ENCODE assay signal across 10 mouse cellular contexts in genomic region chr16:92867261-92867935, GRCm38 (mm10). TPM values are rescaled to one million over a fixed set of nuclear protein-coding genes. Genes with fewer than 3 reads are reported as not detected.
DNase-seq lines count a peak whose midpoint lies in the region; ATAC-seq and TF ChIP-seq lines count a peak whose summit lies in the region.
"Had no signal": no experiment of that assay in that cellular context is flagged by ENCODE, and none has a peak within 500 bp of the region (broad histone marks: within the 10 kb centered on the region; RNA-seq: fewer than 3 reads in every experiment).

No protein-coding gene starts in this region.

- ATAC-seq in liver, embryonic 12.5 days, result no peak
- ATAC-seq in heart, postnatal 0 days (ENCODE audit: insufficient read depth, low read depth), result no peak
- peak; percentile 75 for ATAC-seq in megakaryocyte progenitor cell, adult 5-6 weeks (replicated peaks; ENCODE audit: poor library complexity)
- ATAC-seq: Patski had no signal

- in situ Hi-C loops in CH12.LX (cut with MboI; ENCODE audit: low pct_ligation_motif_present, low pct_unique_long_range_greater_than_20kb, low sequenced_read_pairs), result no loop called here

- no peak for TF ChIP-seq EP300 in CH12.LX (IDR thresholded peaks at IDR 0.05; ENCODE audit: low read length)
- TF ChIP-seq EP300 in heart, postnatal 0 days (IDR thresholded peaks at IDR 0.05; ENCODE audit: low read depth), result no peak

- dilution Hi-C loops in CH12.LX (cut with MboI; ENCODE audit: extremely low pct_ligation_motif_present, extremely low pct_unique_long_range_greater_than_20kb, low sequenced_read_pairs), result no loop called here

- no peak for TF ChIP-seq POLR2A in liver, adult 2 months (IDR thresholded peaks at IDR 0.05; ENCODE audit: extremely low read depth, insufficient read depth, low read length)
- TF ChIP-seq POLR2A in CH12.LX (IDR thresholded peaks at IDR 0.05; ENCODE audit: low read depth, low read length), result no peak

- no peak for TF ChIP-seq RAD21 in CH12.LX (IDR thresholded peaks at IDR 0.05; ENCODE audit: low read depth, low read length)

- TF ChIP-seq CTCF in liver, adult 2 months (IDR thresholded peaks at IDR 0.05; ENCODE audit: low read depth, low read length), result no peak
- TF ChIP-seq CTCF in CH12.LX (conservative IDR thresholded peaks at IDR 0.05 in 1 of 2, IDR thresholded peaks at IDR 0.05 in 1 of 2; ENCODE audit: low read depth in 2 of 2, low read length in 2 of 2), result no peak
- TF ChIP-seq CTCF in heart, postnatal 0 days (IDR thresholded peaks at IDR 0.05; ENCODE audit: low read depth), result no peak

- H3K27ac ChIP-seq in liver, adult 2 months (replicated peaks; ENCODE audit: insufficient read depth, low read depth, low read length), result 0 out of 2 replicates have a peak overlapping the region, but pooled peaks have one; percentile 19
- H3K27ac ChIP-seq in liver, embryonic 12.5 days, result no peak overlapping the region; the same call in 1 of the 2 replicates
- no peak overlapping the region for H3K27ac ChIP-seq in CH12.LX (ENCODE audit: insufficient read depth, low read depth)
- H3K27ac ChIP-seq in heart, postnatal 0 days (ENCODE audit: low read depth), result 0 out of 2 replicates have a peak overlapping the region, but pooled peaks have one; percentile 18
- H3K27ac ChIP-seq: liver, embryonic 15.5 days had no signal

- no peaks in the 10 kb centered on the region for H3K9me3 ChIP-seq in liver, embryonic 12.5 days (replicated peaks)
- peaks cover 4% of the 10 kb centered on the region for H3K9me3 ChIP-seq in CH12.LX (replicated peaks; ENCODE audit: low read length)
- H3K9me3 ChIP-seq in heart, postnatal 0 days (replicated peaks; ENCODE audit: control insufficient read depth, low read length), result no peaks in the 10 kb centered on the region
- H3K9me3 ChIP-seq: liver, embryonic 15.5 days had no signal

- DNase-seq in liver, adult 2 months (ENCODE audit: extremely low read depth, low read depth, low spot score), result peak; percentile 50
- peak; percentile 30 for DNase-seq in CH12.LX (ENCODE audit: extremely low read depth)
- DNase-seq in heart, postnatal 0 days (ENCODE audit: low spot score), result no peak
- DNase-seq in cerebellum, adult 9-11 months, result no peak
- DNase-seq in embryo, embryonic 10.5 days (ENCODE audit: low spot score), result no peak
- no peak for DNase-seq in adrenal gland, postnatal 36 days

- H3K9ac ChIP-seq in liver, adult 2 months (ENCODE audit: low read depth, low read length), result no peak overlapping the region
- H3K9ac ChIP-seq in liver, embryonic 12.5 days, result no peak overlapping the region
- no peak overlapping the region for H3K9ac ChIP-seq in CH12.LX (ENCODE audit: insufficient read depth, low read depth)
- no peak overlapping the region for H3K9ac ChIP-seq in heart, postnatal 0 days (replicated peaks; ENCODE audit: low read depth, low read length)
- H3K9ac ChIP-seq: liver, embryonic 15.5 days had no signal

- no peaks in the 10 kb centered on the region for H3K36me3 ChIP-seq in liver, adult 2 months (ENCODE audit: control insufficient read depth, insufficient read depth, low read length)
- no peaks in the 10 kb centered on the region for H3K36me3 ChIP-seq in liver, embryonic 12.5 days
- no peaks in the 10 kb centered on the region for H3K36me3 ChIP-seq in CH12.LX (replicated peaks in 1 of 2; ENCODE audit: control insufficient read depth in 1 of 2, insufficient read depth in 1 of 2, low read length in 1 of 2)
- H3K36me3 ChIP-seq in heart, postnatal 0 days (replicated peaks; ENCODE audit: control insufficient read depth, insufficient read depth, low read length), result no peaks in the 10 kb centered on the region
- H3K36me3 ChIP-seq: liver, embryonic 15.5 days had no signal

- H3K4me2 ChIP-seq in liver, embryonic 12.5 days, result no peak overlapping the region
- no peak overlapping the region for H3K4me2 ChIP-seq in CH12.LX (ENCODE audit: insufficient read depth, low read depth, poor library complexity, severe bottlenecking)
- no peak overlapping the region for H3K4me2 ChIP-seq in heart, postnatal 0 days (ENCODE audit: low read depth, low read length)
- H3K4me2 ChIP-seq: liver, embryonic 15.5 days had no signal

- no peaks in the 10 kb centered on the region for H3K4me1 ChIP-seq in liver, adult 2 months (ENCODE audit: control insufficient read depth, insufficient read depth, low read length)
- peaks cover 26% of the 10 kb centered on the region for H3K4me1 ChIP-seq in liver, embryonic 12.5 days
- H3K4me1 ChIP-seq in CH12.LX (ENCODE audit: control insufficient read depth in 1 of 2, insufficient read depth in 2 of 2), result peaks cover 18 to 29% of the 10 kb centered on the region in 2 experiments
- H3K4me1 ChIP-seq in heart, postnatal 0 days (ENCODE audit: control insufficient read depth, insufficient read depth), result no peaks in the 10 kb centered on the region

- WGBS in liver, adult 2 months, result 59% methylated on average over 9 of the region's 9 CpGs
- 29% methylated on average over 9 of the region's 9 CpGs for WGBS in liver, embryonic 12.5 days (ENCODE audit: insufficient replicate concordance)
- WGBS in heart, postnatal 0 days, result 55% methylated on average over 9 of the region's 9 CpGs

- H3K27me3 ChIP-seq in liver, adult 2 months (ENCODE audit: control insufficient read depth, insufficient read depth, low read length), result no peaks in the 10 kb centered on the region
- H3K27me3 ChIP-seq in liver, embryonic 12.5 days (replicated peaks), result peaks cover 4% of the 10 kb centered on the region; the same call in 1 of the 2 replicates
- H3K27me3 ChIP-seq in CH12.LX (replicated peaks), result no peaks in the 10 kb centered on the region
- no peaks in the 10 kb centered on the region for H3K27me3 ChIP-seq in heart, postnatal 0 days (ENCODE audit: control insufficient read depth, insufficient read depth, low read length)
- H3K27me3 ChIP-seq: liver, embryonic 15.5 days; Patski had no signal

- H3K4me3 ChIP-seq in liver, adult 2 months (ENCODE audit: insufficient read depth, low read depth, low read length), result no peak overlapping the region
- no peak overlapping the region for H3K4me3 ChIP-seq in liver, embryonic 12.5 days
- no peak overlapping the region for H3K4me3 ChIP-seq in CH12.LX (replicated peaks in 1 of 3; ENCODE audit: low read depth in 2 of 3, low read length in 2 of 3, poor library complexity in 1 of 3)
- no peak overlapping the region for H3K4me3 ChIP-seq in heart, postnatal 0 days (ENCODE audit: low read depth, low read length)
- H3K4me3 ChIP-seq: liver, embryonic 15.5 days had no signal

- no peaks in the 10 kb centered on the region for H3K79me2 ChIP-seq in liver, adult 2 months (ENCODE audit: control insufficient read depth, insufficient read depth, low read length)
- H3K79me2 ChIP-seq in CH12.LX (replicated peaks; ENCODE audit: control insufficient read depth, extremely low read depth, insufficient read depth, poor library complexity, severe bottlenecking), result no peaks in the 10 kb centered on the region

TF ChIP-seq in CH12.LX, 34 proteins besides CTCF, POLR2A, EP300 and RAD21:
- TF ChIP-seq SMC3 (IDR thresholded peaks at IDR 0.05; ENCODE audit: low read depth, low read length) (no peak), ELF1 (IDR thresholded peaks at IDR 0.05; ENCODE audit: low read depth, low read length) (no peak), POLR2AphosphoS2 (IDR thresholded peaks at IDR 0.05; ENCODE audit: low read depth, low read length) (no peak), MAX (IDR thresholded peaks at IDR 0.05; ENCODE audit: low read length) (0 out of 2 replicates have a peak, but pooled peaks have one; percentile 70), ETS1 (conservative IDR thresholded peaks at IDR 0.05; ENCODE audit: low read depth, low read length) (0 out of 2 replicates have a peak, but pooled peaks have one; percentile 21), HCFC1 (IDR thresholded peaks at IDR 0.05; ENCODE audit: low read depth, low read length) (no peak), KAT2A (IDR thresholded peaks at IDR 0.05; ENCODE audit: insufficient replicate concordance, low read length) (no peak), ZMIZ1 (IDR thresholded peaks at IDR 0.05; ENCODE audit: low read depth, low read length) (no peak), MYC (IDR thresholded peaks at IDR 0.05; ENCODE audit: low read depth, low read length) (0 out of 2 replicates have a peak, but pooled peaks have one; percentile 33), ZC3H11A (IDR thresholded peaks at IDR 0.05; ENCODE audit: low read depth, low read length) (no peak), BHLHE40 (IDR thresholded peaks at IDR 0.05; ENCODE audit: low read depth, low read length) (peak; percentile 34), RCOR1 (conservative IDR thresholded peaks at IDR 0.05; ENCODE audit: low read depth, low read length) (peak; percentile 11; the same call in 1 of the 2 replicates), TCF12 (IDR thresholded peaks at IDR 0.05; ENCODE audit: low read depth, low read length) (peak; percentile 35; the same call in 1 of the 2 replicates)

RNA-seq across cellular contexts. Expression of gene Runx1, which starts 41.4 kb away (rescaled TPM):
- 0.74 and 0.94 TPM in 2 replicates for total RNA-seq in liver, adult 2 months (2014; rRNA removed)
- 0.20 and 0.55 TPM in 2 replicates for polyA plus RNA-seq in liver, adult 2 months (2012; rRNA removed)
- polyA plus RNA-seq in liver, embryonic 12.5 days (2016; fragmentation: Nextera tagmentation; extraction: Ambion mirVana), result 11.7 and 13.5 TPM in 2 replicates
- 4.7 and 5.9 TPM in 2 replicates for total RNA-seq in CH12.LX (2012; rRNA removed)
- 3.1 and 3.2 TPM in 2 replicates for total RNA-seq in CH12.LX (2014; rRNA removed)
- polyA plus RNA-seq in CH12.LX (2012; ENCODE audit: insufficient read length, low read depth), result 9.1 and 10.9 TPM in 2 replicates
- 1.3 and 4.4 TPM in 2 replicates for total RNA-seq in heart, postnatal 0 days (2014; rRNA removed; ENCODE audit: low replicate concordance)
- 0.33 and 0.37 TPM in 2 replicates for polyA plus RNA-seq in heart, postnatal 0 days (2015; fragmentation: Nextera tagmentation; extraction: Ambion mirVana)
- total RNA-seq in megakaryocyte progenitor cell, adult 5-6 weeks (2015), result 102 and 107 TPM in 2 replicates
- total RNA-seq in megakaryocyte progenitor cell, adult 5-6 weeks (2017), result 44.3 and 51.3 TPM in 2 replicates
- 1 to 10 TPM; 3.3 to 5.6 TPM for total RNA-seq in adrenal gland, postnatal 36 days (2021)

Comparison
In these comparisons a context has a peak if more than half of its experiments do, and no peak if none do; other contexts are left out.
1. H3K27ac ChIP-seq: peak in liver, adult 2 months (single experiment) and heart, postnatal 0 days (single experiment); none in liver, embryonic 12.5 days (single experiment) and CH12.LX (single experiment).
2. DNase-seq: peak in liver, adult 2 months (single experiment) and CH12.LX (single experiment); none in heart, postnatal 0 days (single experiment), cerebellum, adult 9-11 months (single experiment), embryo, embryonic 10.5 days (single experiment) and adrenal gland, postnatal 36 days (0 of 2).